Mouse (Mus musculus): ENCODE data around the gene Gm8020.
"Not testable (repeated sequence)": the region's sequence is repeated elsewhere in the genome, so short reads cannot be mapped to it uniquely, and the experiment has no call there.

The Gm8020 gene

GRCm38 (mm10) chr14:42502249-42502648, at the start of gene Gm8020:
Gene Gm8020 (minus strand): TSS chr14:42502349.
- not testable (repeated sequence) for DNase-seq (ENCODE audit: extremely low spot score)

- DNase-seq (ENCODE audit: extremely low spot score), result not testable (repeated sequence)
These were observed 41.1 kb upstream of the Gm8020 start for GRCm38 (mm10) chr14:42543170-42543701.

GRCm38 (mm10) chr14:42542316-42543169, 40.4 kb upstream of the Gm8020 start:
- DNase-seq (ENCODE audit: extremely low spot score), result not testable (repeated sequence)

GRCm38 (mm10) chr14:42524182-42524581, 22.0 kb upstream of the Gm8020 start, which contains the start of gene Gm8024:
Gene Gm8024 (minus strand): TSS chr14:42524282.
- not testable (repeated sequence) for DNase-seq (ENCODE audit: extremely low spot score)

DNA sequence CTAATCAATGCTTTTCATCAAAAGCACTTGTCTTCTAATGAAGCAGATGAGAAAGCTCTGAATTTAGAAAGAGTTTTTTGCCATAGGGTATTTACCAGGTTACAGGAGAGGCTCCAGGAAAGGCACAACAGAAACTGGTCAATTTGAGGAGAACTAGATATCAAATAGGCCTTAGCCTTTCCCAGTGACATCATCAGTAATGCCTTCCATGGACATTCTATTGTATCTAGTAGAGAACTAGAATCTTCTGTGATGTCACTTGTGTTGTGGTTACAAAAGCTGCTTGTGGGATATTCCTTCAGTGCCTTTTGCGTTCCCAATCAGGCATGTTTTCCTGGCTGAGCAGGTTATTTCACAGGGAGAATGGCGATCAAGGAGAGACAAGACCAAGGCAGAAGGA, 38.6 kb downstream of the Gm8020 start, which contains the start of gene Gm8011:
Gene Gm8011, plus strand, starts transcription at position 301 of the 400 bp plus-strand sequence.
- DNase-seq (ENCODE audit: extremely low spot score), result not testable (repeated sequence)
